Mouse (Mus musculus) hindbrain, embryonic 15.5 days (tissue): ENCODE data around the gene Hist1h4d. TPM values are rescaled to one million over a fixed set of nuclear protein-coding genes. Genes with fewer than 3 reads are reported as not detected.
"Not testable (repeated sequence)": the region's sequence is repeated elsewhere in the genome, so short reads cannot be mapped to it uniquely, and the experiment has no call there.

Experiments used
- ATAC-seq: fragments of 200-750 bp; cut with Nextera tagmentation; 2 replicates; pipeline ENCODE4 v1.8.0; 2017; ENCODE audit warnings: low read depth, moderate number of reproducible peaks, moderate TSS enrichment; ENCODE audit not compliant: low FRiP score
- H3K27ac ChIP-seq: fragments of 300-500 bp; sonication (generic); replicated peaks from 2 replicates; pipeline ENCODE4 v1.5.1; 2015; ENCODE audit warnings: mild to moderate bottlenecking, inconsistent platforms
- H3K27me3 ChIP-seq: fragments of 300-500 bp; sonication (generic); 2 replicates; pipeline ENCODE4 v1.6.1; 2015; ENCODE audit warnings: control low read depth, inconsistent platforms
- H3K36me3 ChIP-seq: fragments of 300-500 bp; sonication (generic); 2 replicates; pipeline ENCODE4 v1.6.1; 2015; ENCODE audit warnings: control low read depth, inconsistent platforms
- H3K4me1 ChIP-seq: fragments of 300-500 bp; sonication (generic); replicated peaks from 2 replicates; pipeline ENCODE4 v1.6.1; 2015; ENCODE audit warnings: control low read depth, inconsistent platforms
- H3K4me2 ChIP-seq: fragments of 300-500 bp; sonication (generic); 2 replicates; pipeline ENCODE4 v1.6.1; 2015; ENCODE audit warnings: moderate library complexity, mild to moderate bottlenecking, inconsistent platforms
- H3K4me3 ChIP-seq: fragments of 300-500 bp; sonication (generic); 2 replicates; pipeline ENCODE4 v1.5.1; 2015; ENCODE audit warnings: mild to moderate bottlenecking, inconsistent platforms
- H3K9ac ChIP-seq: fragments of 300-500 bp; sonication (generic); 2 replicates; pipeline ENCODE4 v1.6.1; 2015; ENCODE audit warnings: inconsistent platforms
- H3K9me3 ChIP-seq: fragments of 300-500 bp; sonication (generic); 2 replicates; pipeline ENCODE4 v1.6.1; 2016; ENCODE audit warnings: control low read depth, inconsistent platforms
- WGBS: fragments of 180-500 bp; shearing (Covaris S2); methylation state at CpG from one replicate; pipeline ENCODE4 v1.1.7; 2015; 5-methylcytosine and 5-hydroxymethylcytosine counted together
- polyA plus RNA-seq: library from polyadenylated mRNA; unstranded; fragments of >200 nt; fragmentation: Nextera tagmentation; extraction: Ambion mirVana; gene quantifications from 2 replicates; pipeline ENCODE4 v1.2.1, GENCODE M21; 2015

Hist1h4d gene
- 35.1 and 51.2 TPM in 2 replicates for polyA plus RNA-seq

- Histone ChIP-seq H3K4me2 (peak within 1 kb of the TSS; percentile 81), H3K4me1 (peaks cover 39% of the 10 kb centered on the region), H3K27me3 (no peaks in the 10 kb centered on the region), H3K36me3 (no peaks in the 10 kb centered on the region), H3K27ac (peak within 1 kb of the TSS; percentile 80), H3K9me3 (no peaks in the 10 kb centered on the region), H3K9ac (peak within 1 kb of the TSS; percentile 48), H3K4me3 (peak within 1 kb of the TSS; percentile 53)
- under 1% methylated on average over 43 of the region's 43 CpGs for WGBS
- ATAC-seq: peak; percentile 95
Observed at GRCm38 (mm10) chr13:23581408-23582218, at the start of gene Hist1h4d. Gene Hist1h4d, plus strand, starts transcription at chr13:23581598.

DNA sequence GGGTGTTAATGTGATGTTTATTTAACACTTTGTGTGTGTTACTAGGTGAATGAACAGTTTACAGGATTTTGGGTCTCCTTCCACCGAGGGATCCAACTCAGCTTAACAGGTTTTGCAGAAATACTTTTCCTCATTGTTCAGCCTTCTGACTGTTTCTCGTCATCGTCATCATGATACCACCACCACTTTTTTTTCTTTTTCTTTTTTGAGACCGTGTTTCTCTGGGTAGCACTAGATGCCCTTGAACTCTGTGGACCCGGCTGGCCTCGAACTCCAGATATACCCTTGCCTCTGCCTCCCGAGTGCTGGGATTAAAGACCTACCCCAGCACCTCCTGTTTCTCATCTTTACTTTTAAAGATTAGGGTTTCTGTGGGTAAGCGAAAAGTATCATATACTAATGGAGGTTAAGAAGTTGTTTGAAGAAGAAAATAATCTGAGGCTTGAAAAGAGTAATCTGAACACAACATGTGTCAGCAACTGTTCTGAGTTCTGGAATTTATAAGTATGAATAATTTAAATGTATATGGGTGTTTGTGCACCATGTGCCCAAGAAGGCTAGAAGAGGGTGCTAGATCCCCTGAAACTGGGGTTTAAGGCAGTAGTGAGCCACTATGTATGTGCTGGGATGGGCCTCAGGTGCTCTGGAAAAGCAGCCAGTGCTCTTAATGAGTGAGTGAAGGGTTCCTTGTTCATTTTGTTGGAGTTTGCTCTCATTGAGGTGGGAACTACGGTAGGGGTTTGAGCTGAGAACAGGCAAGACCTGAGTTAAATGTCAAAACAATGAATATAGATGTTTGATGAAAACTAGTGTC, 48.9 kb upstream of the Hist1h4d start:
- H3K4me1 ChIP-seq: peaks cover 43% of the 10 kb centered on the region
- H3K27me3 ChIP-seq: no peaks in the 10 kb centered on the region
- H3K9me3 ChIP-seq: no peaks in the 10 kb centered on the region
- peak overlapping the region; percentile 52 for H3K4me3 ChIP-seq
- H3K36me3 ChIP-seq: no peaks in the 10 kb centered on the region
- peak overlapping the region; percentile 89 for H3K4me2 ChIP-seq
- 23% methylated on average over 9 of the region's 9 CpGs for WGBS
- no peak for ATAC-seq
- H3K9ac ChIP-seq: peak overlapping the region; percentile 62
- H3K27ac ChIP-seq: peak overlapping the region; percentile 96

GRCm38 (mm10) chr13:23533560-23534367, 47.6 kb upstream of the Hist1h4d start, which contains the start of gene Hist1h2af:
Gene Hist1h2af, plus strand, starts transcription at chr13:23533906.
- WGBS: 0% methylated on average over 32 of the region's 53 CpGs
- Histone ChIP-seq H3K4me1 (peaks cover 43% of the 10 kb centered on the region), H3K4me3 (peak within 1 kb of the TSS; percentile 52), H3K9ac (peak within 1 kb of the TSS; percentile 36), H3K27ac (peak within 1 kb of the TSS; percentile 96), H3K4me2 (peak within 1 kb of the TSS; percentile 89)
- not testable (repeated sequence) for H3K9me3 ChIP-seq, H3K36me3 ChIP-seq, H3K27me3 ChIP-seq
- ATAC-seq: peak; percentile 40

GRCm38 (mm10) chr13:23534368-23535131, 46.8 kb upstream of the Hist1h4d start:
- Histone ChIP-seq H3K9me3 (no peaks in the 10 kb centered on the region), H3K27ac (peak overlapping the region; percentile 74), H3K4me3 (peak overlapping the region; percentile 52), H3K36me3 (no peaks in the 10 kb centered on the region), H3K9ac (peak overlapping the region; percentile 36), H3K4me1 (peaks cover 37% of the 10 kb centered on the region), H3K4me2 (peak overlapping the region; percentile 89), H3K27me3 (no peaks in the 10 kb centered on the region)
- WGBS: under 1% methylated on average over 15 of the region's 15 CpGs
- ATAC-seq: peak; percentile 3; the same call in 1 of the 2 replicates

DNA sequence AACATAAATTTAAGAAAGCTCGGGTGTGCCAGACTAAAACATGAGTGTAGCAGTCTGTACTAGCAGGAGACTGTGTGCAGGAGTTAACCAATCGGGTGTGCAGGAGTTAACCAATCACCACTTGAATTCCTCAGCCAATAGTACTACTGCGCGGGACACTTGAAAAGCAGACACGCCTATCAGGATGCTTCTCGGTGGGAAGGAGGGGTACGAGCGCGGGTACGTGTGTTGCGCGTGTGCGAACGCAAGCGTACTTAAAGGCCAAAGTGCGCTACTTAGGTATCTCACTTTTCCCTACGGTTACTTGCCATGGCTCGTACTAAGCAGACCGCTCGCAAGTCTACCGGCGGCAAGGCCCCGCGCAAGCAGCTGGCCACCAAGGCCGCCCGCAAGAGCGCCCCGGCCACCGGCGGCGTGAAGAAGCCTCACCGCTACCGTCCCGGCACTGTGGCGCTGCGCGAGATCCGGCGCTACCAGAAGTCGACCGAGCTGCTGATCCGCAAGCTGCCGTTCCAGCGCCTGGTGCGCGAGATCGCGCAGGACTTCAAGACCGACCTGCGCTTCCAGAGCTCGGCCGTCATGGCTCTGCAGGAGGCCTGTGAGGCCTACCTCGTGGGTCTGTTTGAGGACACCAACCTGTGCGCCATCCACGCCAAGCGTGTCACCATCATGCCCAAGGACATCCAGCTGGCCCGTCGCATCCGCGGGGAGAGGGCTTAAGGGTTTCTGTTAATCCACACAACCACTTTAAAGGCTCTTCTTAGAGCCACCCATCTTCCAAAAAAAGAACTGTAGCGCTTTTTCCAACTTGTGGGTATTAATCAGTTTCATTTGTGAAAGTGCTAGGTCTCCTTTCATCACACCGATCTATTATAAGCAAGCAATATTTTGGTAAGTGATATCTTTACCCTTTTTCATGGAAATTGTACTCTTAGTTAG, 46.0 kb upstream of the Hist1h4d start, which contains the start of gene Hist1h3g:
Hist1h3g (plus strand) TSS at position 286 of the 939 bp plus-strand sequence.
- not testable (repeated sequence) for H3K9me3 ChIP-seq, H3K36me3 ChIP-seq, H3K27me3 ChIP-seq
- Histone ChIP-seq H3K9ac (peak within 1 kb of the TSS; percentile 36), H3K27ac (peak within 1 kb of the TSS; percentile 74), H3K4me3 (peak within 1 kb of the TSS; percentile 52), H3K4me1 (peaks cover 30% of the 10 kb centered on the region), H3K4me2 (peak within 1 kb of the TSS; percentile 89)
- under 1% methylated on average over 49 of the region's 62 CpGs for WGBS
- peak; percentile 94 for ATAC-seq

GRCm38 (mm10) chr13:23536076-23536822, 45.1 kb upstream of the Hist1h4d start:
- Histone ChIP-seq H3K4me2 (peak overlapping the region; percentile 89), H3K9me3 (no peaks in the 10 kb centered on the region), H3K27me3 (no peaks in the 10 kb centered on the region), H3K9ac (0 out of 2 replicates have a peak overlapping the region, but pooled peaks have one; percentile 10), H3K36me3 (no peaks in the 10 kb centered on the region), H3K4me1 (peaks cover 30% of the 10 kb centered on the region), H3K27ac (no peak overlapping the region), H3K4me3 (peak overlapping the region; percentile 52)
- WGBS: 20% methylated on average over 7 of the region's 7 CpGs
- ATAC-seq: no peak

GRCm38 (mm10) chr13:23537006-23537710, 44.2 kb upstream of the Hist1h4d start:
- peaks cover 27% of the 10 kb centered on the region for H3K4me1 ChIP-seq
- ATAC-seq: no peak
- WGBS: 83% methylated on average over 3 of the region's 3 CpGs

GRCm38 (mm10) chr13:23538249-23538648, 43.1 kb upstream of the Hist1h4d start:
- Histone ChIP-seq H3K4me1 (peaks cover 21% of the 10 kb centered on the region), H3K4me3 (no peak overlapping the region), H3K9ac (no peak overlapping the region), H3K9me3 (no peaks in the 10 kb centered on the region), H3K4me2 (no peak overlapping the region), H3K27me3 (no peaks in the 10 kb centered on the region), H3K27ac (no peak overlapping the region), H3K36me3 (no peaks in the 10 kb centered on the region)
- ATAC-seq: no peak
- WGBS: 78% methylated on average over 5 of the region's 5 CpGs

More at GRCm38 (mm10) chr13:23537006-23537710, 44.2 kb upstream of the Hist1h4d start:
- Histone ChIP-seq H3K9me3 (no peaks in the 10 kb centered on the region), H3K27ac (no peak overlapping the region), H3K4me2 (peak overlapping the region; percentile 89), H3K9ac (no peak overlapping the region), H3K36me3 (no peaks in the 10 kb centered on the region), H3K27me3 (no peaks in the 10 kb centered on the region), H3K4me3 (no peak overlapping the region)

- not testable (repeated sequence) for H3K36me3 ChIP-seq, H3K27ac ChIP-seq, H3K9me3 ChIP-seq, ATAC-seq, H3K4me3 ChIP-seq, H3K27me3 ChIP-seq, H3K4me2 ChIP-seq, H3K9ac ChIP-seq
- 70% methylated on average over 1 of the region's 1 CpGs for WGBS
- H3K4me1 ChIP-seq: peaks cover 12% of the 10 kb centered on the region
Observed at GRCm38 (mm10) chr13:23539821-23540220, 41.6 kb upstream of the Hist1h4d start.
